Mouse (Mus musculus) ES-E14 (cell line): ENCODE results near the gene Disp1. TPM values are rescaled to one million over a fixed set of nuclear protein-coding genes. Genes with fewer than 3 reads are reported as not detected.

Experiments used
- DNase-seq: peaks from one replicate; pipeline ENCODE4 v3.0.0-alpha.2; 2013; ENCODE audit warnings: low read depth, low spot score
- H3K27ac ChIP-seq: 2 replicates; pipeline ENCODE4 v1.5.1; 2012; ENCODE audit warnings: low read depth, mild to moderate bottlenecking, low read length, moderate library complexity, mixed read lengths; ENCODE audit not compliant: poor library complexity, insufficient read depth, severe bottlenecking
- H3K36me3 ChIP-seq: 2 replicates; pipeline ENCODE4 v1.6.1; 2012; ENCODE audit warnings: mild to moderate bottlenecking, low read length, moderate library complexity, mixed read lengths; ENCODE audit not compliant: control insufficient read depth, poor library complexity, insufficient read depth, severe bottlenecking
- H3K4me1 ChIP-seq, 2 experiments: fragments of 150-350 bp in 1 of 2; sonication (generic) in 1 of 2; 2 replicates each; pipeline ENCODE4 v1.6.1; 2012; ENCODE audit warnings: low read length in 2 of 2, mild to moderate bottlenecking in 1 of 2, mixed read lengths in 1 of 2; ENCODE audit not compliant: control insufficient read depth in 2 of 2, insufficient read depth in 2 of 2, poor library complexity in 1 of 2
- H3K4me3 ChIP-seq, 2 experiments: fragments of 150-350 bp in 1 of 2; sonication (generic) in 1 of 2; 2 replicates each; pipeline ENCODE4 v1.5.1; 2012; ENCODE audit warnings: low read length in 2 of 2, low read depth in 1 of 2, mild to moderate bottlenecking in 1 of 2, mixed read lengths in 1 of 2; ENCODE audit not compliant: insufficient read depth in 1 of 2, poor library complexity in 1 of 2, severe bottlenecking in 1 of 2
- H3K9ac ChIP-seq: 2 replicates; pipeline ENCODE4 v1.6.1; 2012; ENCODE audit warnings: low read depth, mild to moderate bottlenecking, low read length, mixed read lengths; ENCODE audit not compliant: poor library complexity, insufficient read depth, severe bottlenecking
- H3K9me3 ChIP-seq: fragments of 150-350 bp; sonication (generic); 2 replicates; pipeline ENCODE4 v1.6.1; 2012; ENCODE audit warnings: low read depth, mild to moderate bottlenecking, low read length; ENCODE audit not compliant: control insufficient read depth, insufficient read depth
- CHD2 ChIP-seq: IDR thresholded peaks from 2 replicates; pipeline ENCODE4 v1.6.1; 2014; ENCODE audit warnings: mild to moderate bottlenecking, low read depth, low read length, inconsistent platforms
- HCFC1 ChIP-seq: IDR thresholded peaks from 2 replicates; pipeline ENCODE4 v1.6.1; 2012; ENCODE audit warnings: low read length, inconsistent platforms, borderline replicate concordance; ENCODE audit not compliant: insufficient read depth
- MAFK ChIP-seq: IDR thresholded peaks from 2 replicates; pipeline ENCODE4 v1.6.1; 2014; ENCODE audit warnings: mild to moderate bottlenecking, low read depth, low read length, inconsistent platforms; ENCODE audit not compliant: insufficient read depth
- ZC3H11A ChIP-seq: IDR thresholded peaks from 2 replicates; pipeline ENCODE4 v1.6.1; 2012; ENCODE audit warnings: low read depth, mild to moderate bottlenecking, inconsistent platforms, low read length, borderline replicate concordance
- ZNF384 ChIP-seq: IDR thresholded peaks from 2 replicates; pipeline ENCODE4 v1.6.1; 2012; ENCODE audit warnings: low read depth, low read length, inconsistent platforms
- in situ Hi-C, 2 experiments: fragments of 600-800 bp; cut with MboI; formaldehyde crosslinking; loops; one replicate each; pipeline ENCODE4 v1.15.1; 2025; ENCODE audit warnings: low sequenced_read_pairs in 2 of 2, inconsistent platforms in 1 of 2; ENCODE audit not compliant: unreplicated experiment in 2 of 2
- total RNA-seq: library from RNA; depleted of rRNA; stranded (reverse); fragments of 300-350 nt; gene quantifications from 2 replicates; pipeline ENCODE4 v1.2.3, GENCODE M21; 2012

The Disp1 gene
- total RNA-seq, 1 experiment = 13.5 TPM

DNA sequence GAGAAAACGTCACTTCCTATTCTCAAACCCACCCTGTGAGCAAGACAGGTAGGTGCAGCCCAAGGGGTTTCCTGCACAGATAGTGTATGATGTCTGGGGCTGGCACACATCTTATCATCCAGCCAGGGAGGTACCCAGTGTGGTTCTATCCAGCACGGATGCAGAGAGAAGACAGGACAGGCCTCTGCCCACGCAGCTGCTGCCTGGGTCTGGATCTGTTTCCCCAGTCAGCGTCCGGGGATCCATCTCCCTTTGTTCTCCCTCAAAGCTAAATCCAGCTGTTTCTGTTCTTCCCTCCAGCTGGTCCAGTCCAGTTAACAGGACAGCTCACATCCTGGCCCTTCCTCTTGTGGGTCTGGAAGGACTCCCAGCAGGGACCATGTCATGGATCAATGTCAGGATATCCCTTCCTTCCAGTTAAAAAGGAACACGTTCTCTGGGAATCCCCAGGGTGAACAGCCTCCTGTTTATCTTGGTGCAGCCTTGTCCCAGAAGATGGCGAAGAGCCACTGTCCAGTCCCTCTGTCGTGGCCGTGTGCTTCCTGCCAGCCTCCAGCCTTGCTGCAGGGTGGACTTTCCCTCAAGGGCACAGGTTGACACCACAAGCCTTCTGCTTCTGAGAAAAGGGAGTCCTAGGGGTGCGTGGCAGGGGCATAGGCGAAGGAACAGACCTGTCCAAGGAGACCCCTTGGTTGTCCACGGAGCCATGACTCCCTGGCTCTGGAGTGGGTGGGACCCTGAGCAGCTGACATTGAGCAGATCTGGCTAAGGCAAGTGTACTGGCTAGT, 148.9 kb downstream of the Disp1 start:
- Histone ChIP-seq H3K4me1 (no peaks in the 10 kb centered on the region), H3K27ac (no peak overlapping the region), H3K9ac (no peak overlapping the region), H3K4me3 (no peak overlapping the region), H3K36me3 (no peaks in the 10 kb centered on the region), H3K9me3 (no peaks in the 10 kb centered on the region)
- TF ChIP-seq ZNF384 = no peak
- no peak for TF ChIP-seq ZC3H11A
- no peak for TF ChIP-seq MAFK
- TF ChIP-seq CHD2 = no peak
- no peak for DNase-seq
- in situ Hi-C loops = no loop called here

DNA sequence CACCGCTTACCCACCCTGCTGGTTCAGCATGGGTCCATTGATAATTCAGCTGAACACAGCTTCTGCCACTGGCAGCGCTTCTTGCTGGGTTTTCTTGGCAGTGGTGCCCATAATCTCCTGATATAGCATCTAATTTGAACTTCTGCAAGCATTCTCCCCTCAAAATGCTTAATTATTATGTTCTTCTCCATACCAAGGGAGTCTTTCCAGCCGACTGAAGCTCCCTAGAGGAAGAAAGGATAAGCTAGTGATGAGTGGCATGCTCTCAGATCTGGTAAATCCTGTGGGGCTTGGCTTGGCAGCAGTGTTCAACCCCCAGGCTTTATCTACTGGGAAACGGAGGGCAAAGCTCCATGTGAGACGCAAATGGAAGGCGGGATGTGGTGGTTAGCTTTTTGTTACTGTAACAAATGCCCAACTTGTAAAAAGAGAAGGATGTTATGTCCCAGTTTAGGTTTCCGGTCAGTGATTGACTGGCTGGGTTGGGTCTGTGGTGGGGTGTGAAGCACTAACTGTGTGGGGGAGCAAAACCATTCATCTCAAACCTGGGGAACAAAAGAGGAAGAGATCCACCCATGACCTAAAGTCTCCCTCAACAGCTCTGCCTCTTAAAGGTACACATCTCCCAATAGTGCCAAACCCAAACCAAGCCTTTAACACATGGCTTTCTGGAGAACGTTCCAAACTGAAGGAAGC, 151.2 kb downstream of the Disp1 start:
- Histone ChIP-seq H3K4me3 (no peak overlapping the region), H3K27ac (no peak overlapping the region)

DNA sequence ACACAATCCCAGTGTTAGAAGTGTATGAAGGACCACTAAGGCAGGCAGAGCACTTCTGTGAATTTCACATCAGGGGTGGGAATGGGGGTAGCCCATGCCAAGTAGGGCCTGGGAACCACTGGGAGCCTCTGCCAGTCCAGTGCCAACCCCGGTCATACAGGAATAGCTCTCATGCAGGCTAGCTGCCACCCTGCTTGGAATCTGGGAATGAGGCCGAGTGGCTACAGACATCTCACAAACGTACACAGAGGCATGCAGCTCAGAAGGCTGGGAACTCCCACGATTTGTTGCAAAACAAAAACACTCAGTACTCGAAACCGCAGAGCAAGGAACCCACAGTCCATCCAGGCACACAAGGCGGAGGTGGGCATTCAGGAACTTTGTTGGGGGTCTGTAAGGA, 153.5 kb downstream of the Disp1 start:
- H3K9ac ChIP-seq = no peak overlapping the region
- H3K9me3 ChIP-seq = no peaks in the 10 kb centered on the region
- DNase-seq = no peak
- H3K4me3 ChIP-seq = no peak overlapping the region
- no peak overlapping the region for H3K27ac ChIP-seq
- in situ Hi-C loops = no loop called here
- TF ChIP-seq ZC3H11A (no peak), HCFC1 (no peak), MAFK (no peak), ZNF384 (no peak), CHD2 (no peak)
- no peaks in the 10 kb centered on the region for H3K36me3 ChIP-seq
- no peaks in the 10 kb centered on the region for H3K4me1 ChIP-seq

More for the DNA sequence above, 151.2 kb downstream of the Disp1 start:
- no peaks in the 10 kb centered on the region for H3K4me1 ChIP-seq
- H3K36me3 ChIP-seq = no peaks in the 10 kb centered on the region
- H3K9ac ChIP-seq = no peak overlapping the region
- no peak for DNase-seq
- in situ Hi-C loops = no loop called here
- no peaks in the 10 kb centered on the region for H3K9me3 ChIP-seq
- no peak for TF ChIP-seq CHD2

DNA sequence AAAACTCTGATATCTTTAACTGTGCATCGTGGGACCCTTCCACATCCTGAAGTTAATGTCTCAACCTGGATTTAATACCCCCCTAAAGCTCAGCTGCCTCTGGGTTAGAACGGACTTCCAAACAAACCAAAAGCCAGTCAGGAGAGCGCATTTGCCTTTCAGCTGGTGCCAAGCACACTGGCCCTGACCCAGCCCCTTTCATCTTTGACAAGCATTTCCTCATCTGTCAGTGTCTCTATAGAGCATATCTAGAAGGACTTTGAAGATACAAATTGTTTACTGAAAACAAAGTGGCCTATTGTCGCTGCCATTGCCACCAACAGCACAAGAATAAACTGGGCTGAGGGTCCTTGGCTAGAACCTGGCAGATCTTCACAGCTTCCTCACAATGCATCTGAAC, 154.3 kb downstream of the Disp1 start:
- Histone ChIP-seq H3K4me3 (no peak overlapping the region), H3K9me3 (no peaks in the 10 kb centered on the region), H3K27ac (no peak overlapping the region), H3K36me3 (no peaks in the 10 kb centered on the region), H3K9ac (no peak overlapping the region), H3K4me1 (no peaks in the 10 kb centered on the region)
- in situ Hi-C loops = no loop called here
- TF ChIP-seq MAFK (no peak), HCFC1 (no peak)
- DNase-seq = no peak

DNA sequence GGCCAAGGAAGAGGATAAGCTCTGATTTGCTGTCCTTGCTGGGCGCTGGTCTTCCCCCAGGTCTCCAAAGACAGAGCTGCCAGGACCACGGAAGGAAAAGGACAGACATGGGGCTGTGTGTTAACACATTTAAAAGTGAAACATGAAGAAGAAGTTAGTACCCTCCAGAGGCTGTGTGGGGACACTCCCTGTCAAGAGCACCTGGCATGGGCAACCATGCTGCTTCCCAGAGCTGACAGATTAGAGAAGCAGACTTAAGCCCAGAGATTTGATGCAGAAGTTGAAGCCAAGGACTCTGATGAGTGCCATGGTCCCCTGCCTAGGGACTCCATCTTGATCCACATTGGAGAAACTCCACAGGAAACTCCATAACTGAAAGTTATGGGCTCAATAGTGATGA, 160.7 kb downstream of the Disp1 start:
- no peak for TF ChIP-seq MAFK
- no peak for TF ChIP-seq ZC3H11A
- TF ChIP-seq HCFC1 = no peak
- TF ChIP-seq ZNF384 = no peak
- TF ChIP-seq CHD2 = no peak
- Histone ChIP-seq H3K27ac (no peak overlapping the region), H3K4me3 (no peak overlapping the region), H3K36me3 (no peaks in the 10 kb centered on the region), H3K9ac (no peak overlapping the region), H3K4me1 (no peaks in the 10 kb centered on the region), H3K9me3 (no peaks in the 10 kb centered on the region)
- in situ Hi-C loops = no loop called here
- DNase-seq = no peak
